Mouse (Mus musculus): ENCODE results near the gene Kdm1a. TPM values are rescaled to one million over a fixed set of nuclear protein-coding genes. Genes with fewer than 3 reads are reported as not detected.

Gene Kdm1a
- polyA plus RNA-seq, 1 experiment, result 205 TPM

DNA sequence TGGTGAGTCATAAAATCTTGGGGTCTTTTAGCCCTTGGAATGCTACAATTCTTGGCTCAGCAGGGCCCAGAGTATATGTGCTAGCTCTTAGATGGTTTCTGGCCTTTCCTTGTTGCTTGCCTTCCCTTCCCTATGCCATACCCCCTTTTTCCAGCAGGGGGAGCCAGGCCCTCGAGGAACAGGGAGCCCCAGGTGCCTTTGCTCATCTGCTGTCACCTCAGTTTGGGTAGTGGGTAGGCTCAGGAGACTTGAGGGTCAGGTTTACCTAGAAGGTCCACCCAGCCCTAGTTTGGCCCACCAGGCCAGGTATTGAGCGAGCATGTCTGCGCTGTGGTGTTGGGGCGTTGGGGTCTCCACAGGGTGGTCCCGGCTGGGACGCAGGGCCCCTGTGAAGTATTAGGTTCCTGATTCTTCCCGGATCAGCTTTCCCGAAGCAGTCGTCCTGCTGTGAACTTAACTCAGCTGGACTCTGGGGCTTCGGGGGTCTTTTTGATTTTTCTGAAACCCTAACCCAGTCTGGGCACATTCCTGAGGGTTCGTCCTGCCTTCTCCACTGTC is 46.5 kb upstream of the Kdm1a start:
- Histone ChIP-seq H3K27ac (ENCODE audit: insufficient read depth, low read length) (no peak overlapping the region), H3K4me3 (ENCODE audit: low read depth, low read length) (no peak overlapping the region), H3K27me3 (ENCODE audit: control insufficient read depth, insufficient read depth, low read length, poor library complexity, severe bottlenecking) (no peaks in the 10 kb centered on the region), H3K9me3 (replicated peaks; ENCODE audit: control insufficient read depth, insufficient read depth, low read length, poor library complexity, severe bottlenecking) (no peaks in the 10 kb centered on the region), H3K36me3 (ENCODE audit: control insufficient read depth, insufficient read depth, low read length, poor library complexity, severe bottlenecking) (no peaks in the 10 kb centered on the region), H3K4me1 (ENCODE audit: control insufficient read depth, insufficient read depth, low read length) (no peaks in the 10 kb centered on the region), H3K9ac (ENCODE audit: low read depth, poor library complexity, severe bottlenecking) (no peak overlapping the region)
- peak; percentile 96 for TF ChIP-seq CTCF (IDR thresholded peaks at IDR 0.05; ENCODE audit: low read depth, low read length)
- TF ChIP-seq POLR2A (IDR thresholded peaks at IDR 0.05; ENCODE audit: insufficient read depth, low read length), result no peak

GRCm38 (mm10) chr4:136638890-136639289 is 36.4 kb upstream of the Kdm1a start:
- H3K4me1 ChIP-seq (ENCODE audit: control insufficient read depth, insufficient read depth, low read length), result no peaks in the 10 kb centered on the region
- H3K27me3 ChIP-seq (ENCODE audit: control insufficient read depth, insufficient read depth, low read length, poor library complexity, severe bottlenecking), result peaks cover 2% of the 10 kb centered on the region; the same call in 1 of the 2 replicates
- H3K9ac ChIP-seq (ENCODE audit: low read depth, poor library complexity, severe bottlenecking), result no peak overlapping the region
- TF ChIP-seq CTCF (IDR thresholded peaks at IDR 0.05; ENCODE audit: low read depth, low read length) (no peak), POLR2A (IDR thresholded peaks at IDR 0.05; ENCODE audit: insufficient read depth, low read length) (no peak), EP300 (IDR thresholded peaks at IDR 0.05; ENCODE audit: insufficient read depth, low read depth, low read length) (no peak)
- no peak overlapping the region for H3K4me3 ChIP-seq (ENCODE audit: low read depth, low read length)
- no peaks in the 10 kb centered on the region for H3K9me3 ChIP-seq (replicated peaks; ENCODE audit: control insufficient read depth, insufficient read depth, low read length, poor library complexity, severe bottlenecking)
- H3K27ac ChIP-seq (ENCODE audit: insufficient read depth, low read length), result no peak overlapping the region
- H3K36me3 ChIP-seq (ENCODE audit: control insufficient read depth, insufficient read depth, low read length, poor library complexity, severe bottlenecking), result no peaks in the 10 kb centered on the region

- Histone ChIP-seq H3K27me3 (ENCODE audit: control insufficient read depth, insufficient read depth, low read length, poor library complexity, severe bottlenecking) (peaks cover 2% of the 10 kb centered on the region; the same call in 1 of the 2 replicates), H3K9me3 (replicated peaks; ENCODE audit: control insufficient read depth, insufficient read depth, low read length, poor library complexity, severe bottlenecking) (no peaks in the 10 kb centered on the region), H3K27ac (ENCODE audit: insufficient read depth, low read length) (no peak overlapping the region), H3K9ac (ENCODE audit: low read depth, poor library complexity, severe bottlenecking) (peak overlapping the region; percentile 30; the same call in 1 of the 2 replicates), H3K4me1 (ENCODE audit: control insufficient read depth, insufficient read depth, low read length) (no peaks in the 10 kb centered on the region), H3K36me3 (ENCODE audit: control insufficient read depth, insufficient read depth, low read length, poor library complexity, severe bottlenecking) (no peaks in the 10 kb centered on the region), H3K4me3 (ENCODE audit: low read depth, low read length) (no peak overlapping the region)
- TF ChIP-seq POLR2A (IDR thresholded peaks at IDR 0.05; ENCODE audit: insufficient read depth, low read length) (no peak), EP300 (IDR thresholded peaks at IDR 0.05; ENCODE audit: insufficient read depth, low read depth, low read length) (no peak), CTCF (IDR thresholded peaks at IDR 0.05; ENCODE audit: low read depth, low read length) (no peak)
Observed at GRCm38 (mm10) chr4:136638230-136638750, 35.8 kb upstream of the Kdm1a start.

DNA sequence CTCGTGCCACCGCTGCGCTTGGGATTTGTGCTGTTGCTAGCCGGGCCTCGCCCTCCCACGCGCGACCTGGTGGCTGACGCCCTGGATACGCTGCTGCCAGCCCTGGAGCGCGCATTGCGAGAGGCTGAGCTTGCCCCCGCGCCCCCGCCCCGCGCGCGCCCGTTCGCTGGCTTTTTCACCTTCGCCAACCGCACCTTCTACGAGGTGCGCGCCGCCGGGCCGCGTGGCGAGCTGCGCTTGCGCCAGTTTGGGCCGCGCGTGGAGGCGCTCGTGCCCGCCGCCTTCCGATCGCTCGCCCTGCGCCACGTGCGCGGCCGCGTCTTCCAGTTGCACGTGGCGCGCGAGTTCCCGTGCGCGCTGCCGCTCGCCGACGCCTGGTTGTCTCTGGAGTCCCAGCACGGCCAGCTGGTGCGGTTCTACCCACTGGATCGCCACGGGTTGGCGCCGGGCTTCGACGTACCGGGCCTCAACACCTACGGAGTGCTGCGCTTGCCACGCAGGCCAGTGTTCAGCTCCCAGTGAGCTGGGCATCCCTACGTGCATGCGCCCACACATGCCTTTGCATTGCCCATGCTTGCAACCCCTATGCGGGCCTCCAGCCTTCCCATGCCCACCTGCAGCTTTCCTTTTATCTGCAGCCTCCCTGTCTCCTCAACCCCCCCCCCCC is 35.2 kb upstream of the Kdm1a start:
- H3K27ac ChIP-seq (ENCODE audit: insufficient read depth, low read length), result no peak overlapping the region
- peaks cover 2% of the 10 kb centered on the region; the same call in 1 of the 2 replicates for H3K27me3 ChIP-seq (ENCODE audit: control insufficient read depth, insufficient read depth, low read length, poor library complexity, severe bottlenecking)
- H3K4me1 ChIP-seq (ENCODE audit: control insufficient read depth, insufficient read depth, low read length), result no peaks in the 10 kb centered on the region

DNA sequence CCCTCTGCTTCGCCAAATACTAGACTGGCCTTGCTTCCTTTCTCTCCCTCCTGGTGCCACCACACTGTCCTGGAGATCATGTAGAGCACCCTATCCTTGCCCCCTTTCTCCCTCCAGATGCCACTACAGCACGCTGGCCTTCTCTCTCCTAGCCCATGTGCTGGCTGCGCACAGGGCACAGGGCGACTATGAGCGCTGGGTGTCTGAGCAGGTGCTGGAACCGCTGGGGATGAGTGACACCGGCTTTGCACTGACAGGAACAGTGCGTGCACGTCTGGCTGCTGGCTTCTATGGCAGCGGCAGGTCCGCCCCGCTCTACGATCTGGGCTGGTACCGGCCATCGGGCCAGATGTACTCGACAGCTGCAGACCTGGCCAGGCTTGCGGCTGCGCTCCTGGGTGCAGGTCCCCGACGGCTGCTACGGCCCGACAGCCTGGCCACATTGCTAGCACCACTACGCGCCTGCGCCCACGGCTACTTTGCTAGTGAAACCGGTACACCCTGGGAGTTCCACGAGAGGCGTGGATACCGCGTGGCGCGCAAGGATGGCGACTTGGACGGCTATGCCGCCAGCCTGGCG is 34.5 kb upstream of the Kdm1a start:
- Histone ChIP-seq H3K4me3 (ENCODE audit: low read depth, low read length) (peak overlapping the region; percentile 48), H3K27me3 (ENCODE audit: control insufficient read depth, insufficient read depth, low read length, poor library complexity, severe bottlenecking) (peaks cover 2% of the 10 kb centered on the region; the same call in 1 of the 2 replicates), H3K27ac (ENCODE audit: insufficient read depth, low read length) (no peak overlapping the region), H3K36me3 (ENCODE audit: control insufficient read depth, insufficient read depth, low read length, poor library complexity, severe bottlenecking) (no peaks in the 10 kb centered on the region), H3K4me1 (ENCODE audit: control insufficient read depth, insufficient read depth, low read length) (no peaks in the 10 kb centered on the region), H3K9me3 (replicated peaks; ENCODE audit: control insufficient read depth, insufficient read depth, low read length, poor library complexity, severe bottlenecking) (no peaks in the 10 kb centered on the region), H3K9ac (ENCODE audit: low read depth, poor library complexity, severe bottlenecking) (peak overlapping the region; percentile 30)
- TF ChIP-seq EP300 (IDR thresholded peaks at IDR 0.05; ENCODE audit: insufficient read depth, low read depth, low read length) (no peak), POLR2A (IDR thresholded peaks at IDR 0.05; ENCODE audit: insufficient read depth, low read length) (no peak), CTCF (IDR thresholded peaks at IDR 0.05; ENCODE audit: low read depth, low read length) (no peak)

More for the DNA sequence above, 35.2 kb upstream of the Kdm1a start:
- Histone ChIP-seq H3K4me3 (ENCODE audit: low read depth, low read length) (peak overlapping the region; percentile 48), H3K36me3 (ENCODE audit: control insufficient read depth, insufficient read depth, low read length, poor library complexity, severe bottlenecking) (no peaks in the 10 kb centered on the region), H3K9me3 (replicated peaks; ENCODE audit: control insufficient read depth, insufficient read depth, low read length, poor library complexity, severe bottlenecking) (no peaks in the 10 kb centered on the region), H3K9ac (ENCODE audit: low read depth, poor library complexity, severe bottlenecking) (peak overlapping the region; percentile 30)
- no peak for TF ChIP-seq EP300 (IDR thresholded peaks at IDR 0.05; ENCODE audit: insufficient read depth, low read depth, low read length)
- TF ChIP-seq POLR2A (IDR thresholded peaks at IDR 0.05; ENCODE audit: insufficient read depth, low read length), result no peak
- no peak for TF ChIP-seq CTCF (IDR thresholded peaks at IDR 0.05; ENCODE audit: low read depth, low read length)

DNA sequence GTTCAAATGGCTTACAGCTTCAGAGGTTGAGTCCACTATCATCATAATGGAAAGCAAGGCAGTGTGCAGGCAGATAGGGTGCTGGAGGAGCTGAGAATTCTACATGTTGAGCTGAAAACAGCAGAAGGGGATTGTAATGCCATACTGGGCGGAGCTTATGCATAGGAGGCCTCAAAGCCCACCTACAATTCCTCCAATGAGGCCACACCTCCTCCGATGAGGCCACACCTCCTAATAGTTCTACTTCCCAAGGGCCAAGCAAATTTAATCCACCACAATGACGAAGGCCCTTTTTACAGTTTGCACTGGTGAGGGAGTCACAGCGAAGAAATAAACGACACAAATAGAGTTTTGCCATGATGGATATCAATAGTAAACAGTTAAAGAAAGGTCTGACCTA is 34.0 kb upstream of the Kdm1a start:
- no peaks in the 10 kb centered on the region for H3K9me3 ChIP-seq (replicated peaks; ENCODE audit: control insufficient read depth, insufficient read depth, low read length, poor library complexity, severe bottlenecking)
- H3K36me3 ChIP-seq (ENCODE audit: control insufficient read depth, insufficient read depth, low read length, poor library complexity, severe bottlenecking), result no peaks in the 10 kb centered on the region
- no peak overlapping the region for H3K9ac ChIP-seq (ENCODE audit: low read depth, poor library complexity, severe bottlenecking)
- H3K4me1 ChIP-seq (ENCODE audit: control insufficient read depth, insufficient read depth, low read length), result no peaks in the 10 kb centered on the region
- H3K27me3 ChIP-seq (ENCODE audit: control insufficient read depth, insufficient read depth, low read length, poor library complexity, severe bottlenecking), result peaks cover 2% of the 10 kb centered on the region; the same call in 1 of the 2 replicates
- TF ChIP-seq CTCF (IDR thresholded peaks at IDR 0.05; ENCODE audit: low read depth, low read length) (no peak), EP300 (IDR thresholded peaks at IDR 0.05; ENCODE audit: insufficient read depth, low read depth, low read length) (no peak), POLR2A (IDR thresholded peaks at IDR 0.05; ENCODE audit: insufficient read depth, low read length) (no peak)
- no peak overlapping the region for H3K27ac ChIP-seq (ENCODE audit: insufficient read depth, low read length)
- H3K4me3 ChIP-seq (ENCODE audit: low read depth, low read length), result no peak overlapping the region
